Mouse (Mus musculus): ENCODE measurements around the gene Gja6.

- TF ChIP-seq EP300 (optimal IDR thresholded peaks at IDR 0.05) (no peak), CTCF (IDR thresholded peaks at IDR 0.05; ENCODE audit: low read depth) (no peak)
These were observed 40.3 kb downstream of the Gja6 start for GRCm38 (mm10) chrX:160866576-160866975.

Measured in stomach, postnatal 0 days (tissue).